16 mouse cellular contexts compared by ENCODE assay signal in genomic region chr4:34644779-34645178, GRCm38 (mm10).
"Had no signal": no experiment of that assay in that cellular context is flagged by ENCODE, and none has a peak within 500 bp of the region (broad histone marks: within the 10 kb centered on the region; RNA-seq: fewer than 3 reads in every experiment).

No protein-coding gene starts in this region.

- H3K27me3 ChIP-seq: neural tube, embryonic 13.5 days; neural tube, embryonic 15.5 days; stomach, embryonic 15.5 days had no signal

- H3K9me3 ChIP-seq: neural tube, embryonic 13.5 days; neural tube, embryonic 15.5 days; stomach, embryonic 15.5 days had no signal

- H3K4me1 ChIP-seq: neural tube, embryonic 13.5 days; neural tube, embryonic 15.5 days; stomach, embryonic 15.5 days had no signal

- H3K27ac ChIP-seq: neural tube, embryonic 13.5 days; neural tube, embryonic 15.5 days; stomach, embryonic 15.5 days; stomach, postnatal 0 days had no signal

- H3K4me3 ChIP-seq: neural tube, embryonic 13.5 days; neural tube, embryonic 15.5 days; stomach, embryonic 15.5 days had no signal

- DNase-seq: retina, postnatal 1 day; right cerebral cortex, adult 18-20 months; right cerebral cortex, postnatal 14 days; right cerebral cortex, postnatal 25 days; right cerebral cortex, postnatal 4 days; spleen, adult 18-20 months; thymus, adult 18-20 months; thymus, adult 2 months; thymus, postnatal 14 days; thymus, postnatal 25 days; thymus, postnatal 36 days; thymus, postnatal 4 days had no signal

- H3K4me2 ChIP-seq: neural tube, embryonic 13.5 days; neural tube, embryonic 15.5 days; stomach, embryonic 15.5 days had no signal

- H3K9ac ChIP-seq: neural tube, embryonic 13.5 days; neural tube, embryonic 15.5 days; stomach, embryonic 15.5 days had no signal
